Mouse (Mus musculus): Measurements from ENCODE around the gene Tie1.

Gene Tie1

DNA sequence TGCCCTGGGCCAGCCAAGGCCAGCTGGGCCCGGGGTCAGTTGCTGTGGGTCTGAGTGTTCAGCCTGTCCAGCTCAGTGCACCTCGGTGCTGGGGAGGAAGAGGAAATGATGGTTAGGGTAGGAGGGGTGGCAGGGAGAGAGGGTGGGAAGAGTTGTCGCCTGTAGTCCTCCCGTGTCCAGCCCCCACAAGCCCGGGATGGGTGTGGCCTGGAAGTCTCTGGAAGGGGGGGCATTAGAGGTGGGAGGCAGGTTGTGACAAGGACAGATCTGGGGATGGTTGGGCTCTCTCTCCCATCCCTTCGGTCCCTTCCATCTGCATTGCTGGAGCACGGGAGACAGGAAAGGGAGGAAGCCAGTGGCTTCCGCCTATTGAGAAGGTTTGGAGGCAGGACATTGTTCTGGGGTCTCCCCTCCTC is at the start of gene Tie1:
Gene Tie1, minus strand, starts transcription at position 345 of the 416 bp plus-strand sequence.
- WGBS: 66% methylated on average over 8 of the region's 8 CpGs

DNA sequence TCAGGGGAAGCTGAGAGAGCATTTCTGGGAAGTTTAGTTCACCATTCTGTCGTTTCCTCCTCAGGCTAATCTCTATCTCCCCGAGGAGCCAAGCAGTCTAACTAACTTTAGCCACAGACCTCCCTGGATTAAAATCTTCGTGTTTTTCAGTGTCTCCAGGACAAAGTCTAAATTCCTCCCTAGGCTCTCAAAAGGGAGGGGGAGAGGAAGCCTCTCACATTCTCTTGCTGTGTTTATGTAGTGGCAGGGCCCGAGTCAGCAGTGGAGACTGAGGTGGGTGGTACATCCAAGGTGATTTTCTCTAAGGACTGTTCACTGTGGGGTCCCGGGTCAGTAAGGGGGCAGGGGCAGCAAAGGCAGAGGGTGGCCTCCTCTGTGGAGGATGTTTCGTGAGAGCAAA is 47.9 kb upstream of the Tie1 start:
- WGBS: 67% methylated on average over 6 of the region's 6 CpGs

DNA sequence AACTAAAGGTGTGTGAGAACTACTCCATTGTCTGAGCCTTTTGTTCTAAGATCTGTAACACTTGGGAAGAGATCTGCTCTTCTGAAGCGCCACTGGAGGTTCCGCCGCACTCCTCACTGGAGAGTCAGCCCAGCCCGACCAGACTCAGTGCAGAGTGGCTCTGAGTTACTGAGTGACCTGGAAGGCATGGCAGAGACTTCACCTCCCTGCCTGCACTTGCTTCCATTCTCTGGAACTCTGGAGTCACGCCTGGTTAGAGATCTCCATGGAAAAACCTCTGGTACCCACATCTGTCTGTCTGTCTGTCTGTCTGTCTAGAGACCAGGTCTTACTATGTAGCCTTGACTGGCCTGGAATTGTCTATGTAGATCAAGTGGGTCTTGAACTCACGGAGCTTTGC is 45.7 kb upstream of the Tie1 start:
- 89% methylated on average over 6 of the region's 6 CpGs for WGBS

DNA sequence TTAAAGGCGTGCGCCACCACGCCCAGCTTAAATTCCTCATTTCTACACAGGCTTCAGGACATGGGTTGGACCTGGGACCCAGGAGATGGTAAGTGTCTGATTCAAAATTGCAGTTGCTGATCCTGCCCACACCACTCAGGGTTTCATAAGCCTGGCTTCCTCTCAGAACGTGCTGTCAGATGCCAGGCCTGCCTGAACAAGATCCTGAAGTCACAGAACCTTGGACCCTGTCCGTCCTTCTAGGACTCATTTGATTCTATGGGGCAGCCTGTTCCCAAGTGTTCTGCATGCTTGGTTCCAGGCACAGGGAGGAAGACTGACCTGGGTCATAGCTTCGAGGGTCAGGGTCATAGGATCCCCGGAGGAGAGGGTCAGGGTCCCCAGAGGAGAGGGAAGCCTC is 43.7 kb upstream of the Tie1 start:
- WGBS: 83% methylated on average over 7 of the region's 7 CpGs

- WGBS: 67% methylated on average over 4 of the region's 4 CpGs
Measured at GRCm38 (mm10) chr4:118533156-118533555, 43.3 kb upstream of the Tie1 start.

DNA sequence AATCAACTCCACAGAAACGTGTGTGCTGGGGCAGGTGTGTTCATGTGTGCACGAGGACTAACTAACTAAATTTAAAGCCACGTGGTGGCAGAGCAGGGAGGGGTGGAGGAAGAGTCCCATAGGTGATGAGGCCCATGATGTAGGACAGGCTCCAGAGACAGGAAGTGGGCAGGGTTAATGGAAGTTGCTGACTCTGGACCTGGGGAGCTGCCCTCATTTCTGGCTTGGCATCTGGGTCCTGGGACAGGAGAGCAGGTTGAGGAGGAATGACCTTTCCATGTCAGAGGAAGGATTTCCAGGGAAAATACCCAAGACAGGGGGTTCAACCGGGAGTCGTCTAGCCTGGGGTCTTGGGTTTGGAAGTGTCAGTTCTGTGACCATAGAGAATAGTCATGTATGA is 42.8 kb upstream of the Tie1 start:
- WGBS: 86% methylated on average over 5 of the region's 5 CpGs

DNA sequence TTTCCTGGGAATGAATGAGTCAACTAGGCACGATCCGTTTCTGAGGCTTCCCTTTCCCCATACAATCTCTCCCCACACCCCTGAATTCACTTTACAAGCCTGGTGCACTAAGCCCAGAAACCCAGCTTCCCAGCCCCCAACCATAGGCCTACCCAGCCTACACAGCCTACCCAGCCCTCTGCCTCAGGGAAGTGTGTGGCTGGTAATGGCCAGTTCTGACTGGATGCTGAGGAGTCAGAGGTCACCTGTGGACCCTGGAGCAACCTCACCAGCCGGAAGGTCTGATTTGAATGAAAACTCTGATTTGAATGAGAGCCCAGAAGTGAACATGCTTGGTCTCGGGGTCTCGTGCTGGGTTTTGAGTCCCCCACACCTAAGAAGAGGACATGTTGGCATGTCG is 37.9 kb upstream of the Tie1 start:
- WGBS: 88% methylated on average over 6 of the region's 6 CpGs

- WGBS: 56% methylated on average over 5 of the region's 5 CpGs
Measured at GRCm38 (mm10) chr4:118527335-118527681, 37.4 kb upstream of the Tie1 start.

DNA sequence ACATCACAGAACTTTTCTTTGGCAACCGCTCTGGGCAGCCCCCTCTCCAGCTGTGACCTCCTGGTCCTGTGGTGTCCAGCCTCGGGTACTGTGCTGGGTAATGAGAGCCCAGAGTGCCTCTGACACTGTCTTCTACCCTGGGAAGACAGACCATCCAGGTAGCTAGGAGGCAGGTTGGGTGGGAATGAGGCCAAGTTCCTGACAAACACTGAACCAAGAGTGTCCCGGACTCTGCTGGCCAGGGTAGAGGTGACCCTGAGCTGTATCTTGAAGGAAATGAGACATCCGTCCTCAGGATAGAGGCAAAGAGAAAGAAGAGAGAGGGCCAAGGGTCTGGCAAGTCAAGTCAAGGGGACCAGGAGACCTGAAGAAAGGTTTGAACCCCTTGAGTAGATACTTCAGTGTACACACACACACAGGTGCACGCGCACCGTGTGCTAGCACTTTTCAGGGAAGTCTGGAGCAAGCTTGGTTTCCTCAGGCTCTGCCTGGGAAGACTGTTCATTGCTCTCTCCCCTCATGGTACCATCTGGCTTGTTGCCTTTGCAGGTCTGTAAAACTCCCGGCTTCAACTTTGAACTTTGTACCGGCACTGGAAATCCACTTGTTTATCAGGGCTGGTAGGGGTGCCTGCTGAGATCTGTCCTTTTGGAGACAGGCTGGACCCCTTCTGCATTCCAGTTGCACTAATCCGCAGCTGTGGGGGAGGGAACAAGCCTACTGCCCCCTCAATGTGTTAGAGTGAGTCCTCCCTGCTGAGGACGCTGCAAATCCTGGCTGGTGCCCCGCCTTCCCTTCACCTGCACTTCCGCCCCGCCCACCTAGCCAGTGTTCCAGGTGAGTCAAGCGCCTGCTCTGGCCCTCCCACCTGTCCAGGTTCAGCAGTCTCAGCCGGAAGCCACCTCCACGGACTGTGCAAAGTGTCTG is 36.8 kb upstream of the Tie1 start, which contains the start of gene 2610528J11Rik:
Gene 2610528J11Rik, plus strand, starts transcription at position 592 of the 927 bp plus-strand sequence.
- WGBS: 52% methylated on average over 17 of the region's 17 CpGs

GRCm38 (mm10) chr4:118525779-118526178 is 35.9 kb upstream of the Tie1 start:
- WGBS: 82% methylated on average over 3 of the region's 3 CpGs

DNA sequence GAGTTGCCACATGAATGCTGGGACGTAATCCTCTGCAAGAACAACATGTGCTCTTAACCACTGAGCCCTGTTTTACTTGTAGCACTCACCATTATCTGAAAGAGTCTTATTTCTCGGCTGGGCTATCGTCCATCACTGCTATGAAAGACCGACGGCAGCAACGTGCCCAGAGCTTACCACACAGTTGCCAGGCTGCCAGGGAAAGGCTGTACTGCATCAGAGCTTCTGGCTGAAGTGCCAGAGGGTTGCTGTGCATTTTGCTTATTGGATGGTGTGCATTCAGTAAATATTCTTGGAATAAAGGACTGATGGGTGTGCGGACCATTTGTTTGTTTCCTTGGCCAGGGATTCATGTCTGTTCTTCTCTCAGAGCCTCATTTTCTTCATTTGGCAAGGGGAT is 34.1 kb upstream of the Tie1 start:
- WGBS: 63% methylated on average over 7 of the region's 7 CpGs

- 86% methylated on average over 7 of the region's 7 CpGs for WGBS
Measured at GRCm38 (mm10) chr4:118522248-118522647, 32.4 kb upstream of the Tie1 start.

DNA sequence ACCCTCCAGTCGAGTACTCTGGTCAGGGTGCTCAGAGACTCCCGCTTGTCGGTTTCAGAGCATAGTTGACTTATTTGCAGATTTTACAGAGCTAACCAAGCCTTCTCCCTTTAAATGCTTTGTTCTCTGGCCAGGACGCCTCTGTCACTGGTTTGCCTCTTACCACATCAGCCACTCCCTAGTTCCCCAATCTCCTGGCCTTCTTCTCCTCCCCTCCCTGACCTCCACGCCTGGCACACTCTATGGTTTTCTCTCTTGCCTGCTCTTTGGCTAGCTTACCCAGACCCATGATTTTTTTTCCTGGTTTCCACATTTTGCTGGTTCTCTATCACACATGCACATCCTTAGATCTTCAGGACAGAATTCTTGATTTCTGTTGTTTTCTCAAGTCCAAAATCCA is 28.3 kb upstream of the Tie1 start:
- 92% methylated on average over 5 of the region's 5 CpGs for WGBS

DNA sequence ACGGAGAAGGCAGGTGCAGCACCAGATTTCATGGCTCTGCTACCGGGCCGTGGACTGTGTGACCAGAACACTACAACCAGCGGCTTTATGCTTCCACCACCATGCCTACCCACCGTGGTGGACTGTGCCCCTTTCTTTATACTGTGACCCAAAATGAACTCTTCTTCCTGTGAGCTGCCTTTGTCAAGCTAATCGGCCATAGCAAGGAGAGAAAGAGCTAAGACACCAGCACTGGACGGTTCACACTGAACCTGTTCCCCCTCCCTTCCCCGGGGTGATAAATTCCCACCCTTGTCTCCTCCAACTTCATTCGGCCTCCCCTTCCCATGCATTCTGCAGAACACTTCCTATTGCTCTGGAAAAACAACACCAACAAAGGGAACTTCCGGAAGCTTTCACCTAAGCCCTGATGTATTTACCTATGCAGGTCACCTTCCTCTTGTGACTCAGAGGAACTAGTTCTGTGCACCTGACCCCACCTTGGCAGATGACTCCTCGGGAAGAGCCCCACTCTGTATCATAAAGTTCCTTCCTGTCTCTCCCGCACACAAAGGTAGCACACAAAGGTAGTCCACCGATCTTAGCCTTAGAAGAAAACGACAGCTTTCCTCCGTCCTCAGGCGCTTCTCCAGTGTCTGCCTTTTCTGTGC is 27.8 kb upstream of the Tie1 start:
- 61% methylated on average over 16 of the region's 16 CpGs for WGBS

DNA sequence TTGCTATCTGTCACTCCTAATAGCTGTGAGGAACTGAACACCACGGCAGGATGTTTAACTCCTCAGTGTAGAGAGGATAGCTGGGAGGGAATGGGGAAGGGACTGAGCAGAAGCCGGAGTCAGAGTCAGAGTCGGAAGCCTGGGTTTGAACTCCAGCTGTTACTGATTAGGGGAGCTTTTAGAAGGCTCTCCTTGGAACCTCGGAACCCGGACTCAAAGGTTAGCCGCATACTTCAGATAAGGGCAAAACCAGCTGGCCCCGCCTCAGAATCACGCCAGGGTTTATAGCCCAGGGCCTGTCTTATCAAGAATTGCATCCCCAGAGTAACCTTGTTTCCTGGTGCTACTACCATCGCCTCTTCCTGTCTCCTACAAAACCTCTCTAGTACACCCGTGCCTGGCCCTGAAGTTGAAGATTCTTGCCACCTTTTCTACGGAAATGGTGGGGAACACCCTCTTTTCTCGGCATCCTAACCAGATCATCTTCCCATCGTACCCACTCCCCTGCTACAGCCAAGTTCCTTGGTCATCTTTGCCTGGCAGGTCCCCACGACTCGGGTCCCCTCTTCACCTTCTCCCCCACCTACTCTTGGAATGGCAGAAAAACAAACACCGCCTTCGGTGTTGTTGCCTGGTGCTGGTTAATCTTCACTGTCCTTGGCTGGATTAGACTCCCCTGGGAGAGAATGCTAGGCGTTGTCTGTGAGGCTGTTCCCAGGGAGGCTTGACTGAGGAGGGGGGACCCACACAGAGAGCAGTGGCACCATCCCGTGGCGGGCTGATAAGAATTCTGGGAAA is 27.0 kb upstream of the Tie1 start:
- WGBS: 62% methylated on average over 20 of the region's 20 CpGs

GRCm38 (mm10) chr4:118509050-118509449 is 19.2 kb upstream of the Tie1 start:
- 45% methylated on average over 6 of the region's 6 CpGs for WGBS

GRCm38 (mm10) chr4:118507171-118507570 is 17.3 kb upstream of the Tie1 start:
- WGBS: 87% methylated on average over 1 of the region's 1 CpGs

- 64% methylated on average over 3 of the region's 3 CpGs for WGBS
Measured at GRCm38 (mm10) chr4:118505551-118505950, 15.7 kb upstream of the Tie1 start.

DNA sequence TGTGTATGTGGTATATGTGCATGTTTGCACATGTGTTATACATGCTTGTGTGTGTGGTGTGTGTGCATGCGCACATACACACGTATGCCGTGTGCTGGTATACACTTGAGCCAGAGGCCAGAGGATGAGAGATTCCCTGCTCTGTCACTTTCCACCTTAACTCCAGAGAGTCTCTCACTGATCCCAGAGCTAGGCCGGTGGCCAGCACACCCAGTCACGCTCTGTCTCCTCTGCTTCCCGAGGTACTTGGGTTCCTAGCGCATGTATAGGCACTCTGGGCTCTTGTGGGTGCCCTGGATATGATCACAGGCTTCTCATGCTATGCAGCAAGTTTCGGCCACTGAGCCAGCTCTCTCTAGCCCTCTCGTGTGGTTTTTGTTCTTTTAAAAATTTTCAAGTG is 10.9 kb upstream of the Tie1 start:
- 62% methylated on average over 9 of the region's 9 CpGs for WGBS

DNA sequence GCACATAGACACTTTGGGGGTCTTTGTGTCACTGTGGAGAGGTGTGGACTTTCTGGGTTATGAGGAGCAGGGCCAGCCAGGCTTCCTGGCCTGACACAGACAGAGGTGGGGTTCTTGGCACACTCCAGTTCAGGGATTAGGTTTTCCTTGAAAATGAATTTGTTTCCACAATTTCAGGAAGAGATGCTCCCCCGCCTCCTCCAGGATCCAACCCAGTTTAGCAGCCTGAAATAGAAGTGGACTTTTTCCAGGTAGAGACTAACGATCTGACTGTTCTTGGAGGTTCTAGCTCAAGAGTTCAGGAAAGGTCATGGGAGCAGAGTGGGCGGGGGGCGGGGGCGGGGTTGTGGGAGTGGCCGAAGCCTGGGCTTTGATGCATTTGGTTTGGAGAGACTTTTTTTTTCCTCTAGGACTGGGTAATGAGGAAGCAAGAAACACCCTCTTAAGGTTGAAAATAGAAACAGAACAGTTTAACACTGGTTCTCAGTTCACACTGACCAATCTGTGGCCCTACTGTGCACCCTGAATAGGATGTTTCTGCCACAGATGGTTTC is 10.4 kb upstream of the Tie1 start:
- 39% methylated on average over 6 of the region's 6 CpGs for WGBS

DNA sequence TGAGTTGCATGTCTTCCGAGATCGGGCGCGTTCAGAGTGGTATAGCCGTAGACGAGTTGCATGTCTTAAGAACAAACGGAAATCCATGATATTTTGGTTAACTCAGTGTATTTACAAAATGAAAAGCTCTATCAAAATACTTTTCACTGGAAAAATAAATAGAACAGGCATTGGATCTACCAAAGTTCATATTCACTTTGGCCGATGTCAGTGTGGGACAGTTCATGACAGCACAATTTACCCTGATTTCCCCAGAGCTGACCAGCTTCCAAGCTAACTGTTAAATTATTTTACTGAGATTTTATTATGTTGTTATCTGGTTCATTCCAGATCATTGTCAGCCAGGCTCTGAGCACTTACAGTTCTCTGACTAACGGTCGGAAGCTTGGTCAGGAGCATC is 600 bp upstream of the Tie1 start:
- 80% methylated on average over 10 of the region's 10 CpGs for WGBS
